Mouse (Mus musculus): ENCODE measurements around the gene Rap1gap2.

The Rap1gap2 gene

DNA sequence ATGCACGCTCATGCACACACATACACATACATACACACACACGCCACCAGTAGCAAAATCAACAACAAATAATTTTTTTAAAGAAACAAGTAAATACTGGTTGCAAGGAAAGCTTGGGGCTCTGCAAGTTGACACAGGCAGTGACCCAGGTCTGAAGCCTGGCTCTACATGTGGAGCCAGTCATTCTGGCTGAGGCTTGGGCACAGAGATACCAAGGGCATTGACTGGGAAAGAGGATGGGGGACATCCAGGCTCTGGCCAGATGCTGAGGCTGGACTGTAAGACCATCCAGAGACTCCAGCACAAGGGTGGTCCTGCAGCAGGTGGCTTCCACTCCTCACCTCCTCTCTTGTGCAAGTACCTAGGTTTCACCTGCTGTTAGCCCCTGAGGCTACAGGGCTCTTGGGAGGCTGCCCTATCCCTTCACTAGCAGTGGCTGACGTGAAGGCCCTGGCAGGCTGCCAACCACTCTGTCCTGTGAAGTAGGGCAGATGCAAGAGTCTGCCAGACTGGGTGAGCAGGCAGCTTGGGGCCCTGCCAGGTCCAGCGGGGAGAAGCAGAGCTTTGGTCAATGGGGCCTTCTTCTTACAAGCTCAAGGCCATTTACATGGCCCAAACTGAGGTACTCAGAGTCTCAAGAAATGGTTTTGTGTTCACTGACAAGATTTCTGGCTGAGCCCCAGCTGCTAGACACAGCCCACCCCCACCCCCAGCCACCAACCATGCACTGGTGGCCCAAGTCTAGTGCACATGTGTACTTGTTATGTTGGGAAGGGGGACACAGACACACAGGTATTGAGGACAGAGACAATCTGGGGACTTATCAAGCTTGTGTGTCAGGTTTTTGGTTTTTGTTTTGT lies 201.9 kb downstream of the Rap1gap2 start:
- DNase-seq, result peak; percentile 94 to 97

DNA sequence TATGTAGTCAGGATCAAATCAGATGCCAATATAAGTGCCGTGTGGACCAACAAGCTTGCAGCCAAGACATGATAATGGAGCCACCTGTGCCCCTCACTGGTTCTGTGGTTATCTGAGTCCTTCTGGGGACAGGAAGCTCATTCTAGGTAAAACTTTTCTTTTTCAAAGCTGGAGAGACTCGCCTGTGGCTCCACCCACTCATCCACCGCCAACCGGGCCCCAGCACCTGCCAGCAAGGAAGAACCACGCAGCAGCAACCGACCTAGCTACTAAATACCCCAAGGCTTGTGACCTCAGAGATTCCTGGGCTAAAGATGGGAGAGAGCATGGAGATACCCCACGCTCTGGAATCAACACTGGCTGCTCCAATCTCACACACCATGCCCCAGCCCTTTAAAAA lies 205.5 kb downstream of the Rap1gap2 start:
- no peak for DNase-seq

- no peak for DNase-seq
Observed at GRCm38 (mm10) chr11:74404216-74404615, 206.5 kb downstream of the Rap1gap2 start.

DNA sequence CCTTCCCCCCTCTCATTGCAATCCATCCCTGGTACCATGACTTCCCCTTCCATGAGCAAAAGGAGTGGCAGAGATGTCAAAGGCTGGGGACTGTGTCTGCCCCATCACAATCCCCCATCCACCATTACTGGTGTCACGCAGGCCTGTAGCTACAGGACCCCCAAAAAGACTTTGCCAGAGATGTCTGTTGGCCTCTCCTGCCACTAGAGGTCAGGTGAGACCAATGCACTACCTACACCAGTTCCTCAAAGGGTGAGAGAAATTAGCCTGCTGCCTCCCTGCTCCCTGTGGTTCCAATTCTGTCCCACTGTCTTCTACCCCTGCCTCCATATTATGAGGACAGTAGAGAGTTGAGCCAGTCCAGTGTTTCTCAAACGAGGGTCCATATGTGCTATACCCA lies 208.6 kb downstream of the Rap1gap2 start:
- peak; percentile 65 to 68 for DNase-seq

DNA sequence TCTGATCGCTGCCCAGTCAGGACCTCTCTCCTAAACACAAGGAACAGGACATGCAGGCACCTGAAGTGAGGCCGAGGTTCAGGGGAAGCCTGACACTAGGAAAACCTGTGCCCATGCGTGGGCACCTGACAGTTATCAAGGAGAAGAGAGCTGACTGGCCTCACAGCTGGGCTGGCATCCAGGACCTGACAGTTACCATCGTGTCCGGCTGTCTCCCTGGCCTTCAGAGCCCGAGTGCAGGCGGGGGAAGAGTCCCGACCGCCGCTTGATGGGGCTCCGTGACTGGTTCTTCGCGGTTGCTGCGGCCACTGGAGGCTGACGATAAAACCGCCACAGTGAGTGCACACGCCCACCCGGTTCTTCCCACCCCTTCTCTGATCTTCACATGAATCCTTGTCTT lies 215.1 kb downstream of the Rap1gap2 start:
- DNase-seq, result no peak

- DNase-seq, result peak; percentile 71
Observed at GRCm38 (mm10) chr11:74393489-74393888, 217.2 kb downstream of the Rap1gap2 start.

GRCm38 (mm10) chr11:74392903-74393302 lies 217.8 kb downstream of the Rap1gap2 start:
- no peak for DNase-seq

GRCm38 (mm10) chr11:74391899-74392298 lies 218.8 kb downstream of the Rap1gap2 start:
- DNase-seq, result no peak

GRCm38 (mm10) chr11:74387203-74387602 lies 223.5 kb downstream of the Rap1gap2 start:
- DNase-seq, result peak; percentile 75 to 82

- DNase-seq, result no peak
Observed at GRCm38 (mm10) chr11:74385674-74386073, 225.0 kb downstream of the Rap1gap2 start.

- DNase-seq, result peak in 1 of 2 experiments; percentile 38
Observed at GRCm38 (mm10) chr11:74379166-74379873, 231.4 kb downstream of the Rap1gap2 start.

DNA sequence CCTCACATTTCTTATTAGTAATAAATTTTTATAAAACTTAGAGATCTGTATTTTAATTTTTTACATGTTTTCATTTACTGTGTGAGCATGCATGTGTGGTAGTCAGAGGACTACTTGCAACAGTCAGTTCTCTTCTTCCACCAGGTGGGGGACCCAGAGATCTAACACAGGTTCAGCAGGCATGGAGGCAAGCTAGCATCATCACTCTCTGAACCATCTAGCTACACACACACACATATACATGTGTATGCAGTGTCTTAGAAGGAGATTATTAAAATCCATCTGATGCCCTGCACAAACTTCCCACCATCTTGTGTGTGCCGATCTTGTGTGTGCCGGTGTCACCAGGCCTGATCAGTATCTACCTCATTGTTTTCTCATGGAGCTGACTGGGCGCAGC lies 233.9 kb downstream of the Rap1gap2 start:
- DNase-seq, result peak; percentile 86 to 87

DNA sequence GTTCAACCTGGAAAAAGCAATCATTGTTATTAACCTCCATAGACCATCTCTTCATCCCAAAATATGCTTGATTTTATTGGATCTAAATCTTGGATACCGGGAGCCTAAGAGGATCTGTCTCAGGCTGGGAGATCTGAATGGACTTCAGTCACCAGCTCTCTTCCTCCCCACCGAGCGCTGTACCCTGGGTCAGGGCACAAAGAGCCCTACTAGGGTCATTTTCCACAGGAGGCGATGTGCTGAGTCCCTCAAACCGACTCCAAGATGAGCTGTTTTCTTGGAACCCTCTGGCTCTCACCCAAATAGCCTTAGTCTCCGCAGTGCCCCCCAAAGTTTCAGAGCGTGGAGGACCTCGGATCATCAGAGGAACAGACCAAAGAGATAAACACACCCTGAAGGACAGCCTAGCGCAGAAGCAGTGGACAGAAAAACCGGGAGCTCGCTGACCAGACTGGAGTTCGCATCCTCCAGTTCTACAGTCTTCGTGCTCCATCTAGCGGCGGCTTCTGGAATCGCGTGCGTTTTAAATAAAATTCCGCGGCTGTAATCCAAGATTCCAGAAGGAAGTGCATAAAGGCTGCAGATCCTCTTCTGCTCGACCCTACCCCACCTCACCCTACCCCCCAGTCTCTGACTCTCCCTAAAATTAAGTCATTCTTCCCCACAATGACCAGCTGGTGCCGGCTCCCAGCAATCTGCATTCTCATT lies 239.2 kb downstream of the Rap1gap2 start:
- DNase-seq, result peak; percentile 88 to 92

DNA sequence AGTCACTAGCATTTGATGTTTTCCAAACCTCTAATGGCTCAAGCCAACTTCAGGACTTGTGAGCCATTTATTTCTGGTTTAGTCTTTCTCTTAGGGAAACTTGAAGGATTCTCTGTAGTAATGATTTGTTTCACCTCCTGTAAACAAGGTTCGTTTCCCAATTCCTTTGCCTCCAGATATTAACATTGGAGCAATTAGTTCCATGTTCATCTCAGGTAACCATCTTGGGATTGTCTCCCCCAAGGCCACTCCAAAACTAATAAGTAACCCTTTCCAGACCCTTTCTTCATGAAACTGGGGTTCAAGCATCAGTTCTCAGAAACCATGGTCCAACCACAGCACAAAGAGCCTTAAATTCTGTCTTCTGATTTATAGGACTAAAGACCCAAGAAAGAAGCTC lies 248.9 kb downstream of the Rap1gap2 start, which contains the start of gene Olfr412:
Gene Olfr412, plus strand, starts transcription at position 301 of the 400 bp plus-strand sequence.
- no peak for DNase-seq

- no peak for DNase-seq
Observed at GRCm38 (mm10) chr11:74352550-74352949, 258.2 kb downstream of the Rap1gap2 start, which contains the start of gene Olfr411. Gene Olfr411, minus strand, starts transcription at chr11:74352650.

DNA sequence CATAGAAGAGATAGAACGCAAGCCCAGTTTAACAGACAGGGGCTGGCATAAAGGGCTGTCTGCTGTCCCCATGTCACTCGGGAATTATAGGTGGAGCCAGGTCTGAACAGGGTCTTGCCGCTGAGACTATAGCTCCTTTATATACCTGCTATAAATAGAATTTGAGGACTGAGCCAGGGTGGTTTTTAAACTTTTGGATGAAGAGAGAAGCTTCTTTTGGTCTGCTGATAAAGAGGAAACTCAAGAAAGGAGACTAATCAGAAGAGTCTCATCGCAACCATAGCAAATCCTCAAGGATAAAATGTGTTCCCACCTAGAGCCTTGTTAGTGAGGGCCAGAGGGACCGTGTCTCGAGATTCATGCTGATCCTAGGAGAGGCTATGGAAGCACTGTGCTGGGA lies 272.8 kb downstream of the Rap1gap2 start, which contains the start of gene Olfr410:
Gene Olfr410, minus strand, starts transcription at position 101 of the 400 bp plus-strand sequence.
- no peak for DNase-seq
